Mouse (Mus musculus) CH12.LX (cell line): ENCODE data around the gene Ddo.

Experiments
- CHD2 ChIP-seq: IDR thresholded peaks from 2 replicates; pipeline ENCODE4 v1.6.1; 2011; ENCODE audit warnings: low read length, improper control_type of control experiment
- CTCF ChIP-seq, 2 experiments: IDR thresholded peaks in 1 of 2; conservative IDR thresholded peaks in 1 of 2; 2 replicates each; pipeline ENCODE4 v1.5.1; 2011 to 2012; ENCODE audit warnings: low read depth in 2 of 2, low read length in 2 of 2, improper control_type of control experiment in 1 of 2, inconsistent platforms in 1 of 2, mild to moderate bottlenecking in 1 of 2, moderate library complexity in 1 of 2
- POLR2A ChIP-seq: IDR thresholded peaks from 2 replicates; pipeline ENCODE4 v1.6.1; 2011; ENCODE audit warnings: low read depth, mild to moderate bottlenecking, improper control_type of control experiment, low read length

DNA sequence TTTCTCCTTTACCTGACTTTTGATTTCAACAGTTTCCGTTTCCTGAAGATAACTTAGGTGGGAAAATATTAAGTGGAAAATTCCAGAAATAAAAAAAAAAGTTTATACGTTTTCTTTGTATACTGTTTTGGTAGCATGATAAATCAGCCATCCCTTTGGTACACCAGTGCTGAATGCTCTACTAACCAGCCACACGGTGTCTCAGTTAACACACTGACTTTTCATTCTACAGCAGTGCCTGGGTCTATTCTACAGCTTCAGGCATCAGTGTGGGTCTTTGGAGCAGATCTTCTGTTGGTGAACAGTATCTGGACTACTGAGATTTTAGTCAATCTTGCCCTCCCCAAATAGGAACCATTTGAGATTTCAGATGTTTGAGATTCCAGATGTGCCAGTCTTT is 48.7 kb downstream of the Ddo start:
- TF ChIP-seq CHD2 (no peak), POLR2A (no peak), CTCF (conservative IDR thresholded peaks at IDR 0.05 in 1 of 2, IDR thresholded peaks at IDR 0.05 in 1 of 2; ENCODE audit: low read depth in 2 of 2, low read length in 2 of 2) (no peak)
